Mouse (Mus musculus) bone marrow, adult 2 months (tissue): ENCODE measurements around the gene Pla2g1b.

Experiments
- CTCF ChIP-seq: fragments of 200-500 bp; IDR thresholded peaks from 2 replicates; pipeline ENCODE4 v1.5.1; 2011; ENCODE audit warnings: low read length, control low read depth; ENCODE audit not compliant: control insufficient read depth, insufficient read depth
- POLR2A ChIP-seq: fragments of 200-500 bp; IDR thresholded peaks from 2 replicates; pipeline ENCODE4 v1.6.1; 2011; ENCODE audit warnings: low read depth, mild to moderate bottlenecking, control low read depth, low read length, borderline replicate concordance; ENCODE audit not compliant: control insufficient read depth

DNA sequence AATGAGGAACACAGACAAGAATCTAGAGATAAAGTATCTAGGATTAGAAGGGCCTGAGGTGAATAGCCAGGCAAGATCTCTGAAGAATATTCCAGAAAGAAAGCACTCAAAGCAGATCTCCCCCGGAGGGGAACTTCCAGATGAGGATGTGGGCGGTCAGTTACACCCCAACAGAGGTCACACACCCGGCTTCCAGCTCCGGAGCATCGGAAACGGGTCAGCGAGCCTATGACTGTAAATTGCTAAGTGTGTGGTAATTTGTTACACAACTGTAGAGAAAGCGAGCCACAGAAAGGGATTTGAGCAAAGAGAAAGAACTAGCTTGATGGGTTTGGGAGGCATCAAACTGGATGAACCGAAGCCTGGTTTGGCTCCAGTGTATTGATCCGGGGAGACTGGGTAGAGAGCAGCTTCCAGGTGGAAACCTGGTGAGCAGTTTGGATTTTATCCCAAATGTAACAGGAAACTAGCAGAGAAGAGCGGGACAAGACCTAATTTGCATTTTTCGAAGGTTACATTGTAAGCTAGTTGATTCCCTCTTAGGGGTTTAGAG lies 34.4 kb downstream of the Pla2g1b start:
- TF ChIP-seq CTCF (no peak), POLR2A (no peak)
